Mouse (Mus musculus): Measurements from ENCODE around the gene Pygo1. TPM values are rescaled to one million over a fixed set of nuclear protein-coding genes. Genes with fewer than 3 reads are reported as not detected.

The Pygo1 gene
- polyA plus RNA-seq, 2 experiments = 0.06 to 0.09 TPM

DNA sequence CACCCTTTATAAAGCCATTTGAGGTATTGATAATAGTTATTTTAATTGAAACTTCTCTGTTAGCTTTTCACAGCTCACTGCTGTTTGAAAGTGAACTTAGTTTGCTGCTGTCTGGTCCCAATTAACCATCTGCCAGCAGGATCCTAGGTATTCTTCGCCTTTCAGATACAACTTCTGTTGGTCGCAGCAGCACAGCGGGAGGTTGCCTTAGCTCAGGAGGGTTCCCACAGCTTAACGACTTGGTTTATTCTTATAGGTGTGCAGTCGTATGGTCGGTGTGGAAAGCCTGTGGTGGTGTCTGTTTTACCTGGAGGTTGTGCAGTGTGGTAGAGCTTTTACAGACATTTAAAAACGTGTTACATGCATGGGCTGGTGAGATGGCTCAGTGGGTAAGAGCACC, 71.4 kb downstream of the Pygo1 start:
- DNase-seq (ENCODE audit: low read depth in 3 of 3, low spot score in 3 of 3) = no peak
- ATAC-seq (ENCODE audit: insufficient read depth) = no peak
- Histone ChIP-seq H3K27me3 (ENCODE audit: control insufficient read depth, insufficient read depth, low read length) (no peaks in the 10 kb centered on the region), H3K4me1 (replicated peaks; ENCODE audit: control insufficient read depth in 2 of 2, insufficient read depth in 2 of 2, low read length in 1 of 2) (no peaks in the 10 kb centered on the region), H3K9me3 (ENCODE audit: control insufficient read depth, low read length) (no peaks in the 10 kb centered on the region), H3K9ac (replicated peaks) (no peak overlapping the region), H3K4me3 (ENCODE audit: insufficient read depth in 1 of 2, low read depth in 2 of 2, low read length in 2 of 2) (no peak overlapping the region), H3K4me2 (ENCODE audit: low read depth) (no peak overlapping the region), H3K36me3 (replicated peaks; ENCODE audit: control insufficient read depth, insufficient read depth, low read depth) (no peaks in the 10 kb centered on the region), H3K27ac (no peak overlapping the region)
- TF ChIP-seq EP300 (IDR thresholded peaks at IDR 0.05; ENCODE audit: low read depth) (no peak), CTCF (IDR thresholded peaks at IDR 0.05; ENCODE audit: low read depth) (no peak)
- WGBS (ENCODE audit: insufficient replicate concordance) = 64% methylated on average over 7 of the region's 7 CpGs

GRCm38 (mm10) chr9:73000487-73000886, 75.0 kb downstream of the Pygo1 start:
- DNase-seq (ENCODE audit: low read depth in 3 of 3, low spot score in 3 of 3) (no peak), ATAC-seq (ENCODE audit: insufficient read depth) (no peak)
- Histone ChIP-seq H3K4me3 (ENCODE audit: insufficient read depth in 1 of 2, low read depth in 2 of 2, low read length in 2 of 2) (no peak overlapping the region), H3K27me3 (ENCODE audit: control insufficient read depth, insufficient read depth, low read length) (no peaks in the 10 kb centered on the region), H3K9ac (replicated peaks) (no peak overlapping the region), H3K36me3 (replicated peaks; ENCODE audit: control insufficient read depth, insufficient read depth, low read depth) (no peaks in the 10 kb centered on the region), H3K27ac (no peak overlapping the region), H3K4me1 (replicated peaks; ENCODE audit: control insufficient read depth in 2 of 2, insufficient read depth in 2 of 2, low read length in 1 of 2) (peaks cover 0 to 4% of the 10 kb centered on the region in 2 experiments; a peak in 2 of 4 replicates), H3K9me3 (ENCODE audit: control insufficient read depth, low read length) (no peaks in the 10 kb centered on the region), H3K4me2 (ENCODE audit: low read depth) (no peak overlapping the region)
- TF ChIP-seq EP300 (IDR thresholded peaks at IDR 0.05; ENCODE audit: low read depth) (no peak), CTCF (IDR thresholded peaks at IDR 0.05; ENCODE audit: low read depth) (no peak)
- WGBS (ENCODE audit: insufficient replicate concordance) = 49% methylated on average over 2 of the region's 2 CpGs

- peaks cover 0 to 4% of the 10 kb centered on the region in 2 experiments; a peak in 2 of 4 replicates for H3K4me1 ChIP-seq (replicated peaks; ENCODE audit: control insufficient read depth in 2 of 2, insufficient read depth in 2 of 2, low read length in 1 of 2)
- no peak for DNase-seq (ENCODE audit: low read depth in 3 of 3, low spot score in 3 of 3)
- H3K9me3 ChIP-seq (ENCODE audit: control insufficient read depth, low read length) = no peaks in the 10 kb centered on the region
- H3K9ac ChIP-seq (replicated peaks) = no peak overlapping the region
- no peak overlapping the region for H3K4me2 ChIP-seq (ENCODE audit: low read depth)
- H3K27me3 ChIP-seq (ENCODE audit: control insufficient read depth, insufficient read depth, low read length) = no peaks in the 10 kb centered on the region
- no peaks in the 10 kb centered on the region for H3K36me3 ChIP-seq (replicated peaks; ENCODE audit: control insufficient read depth, insufficient read depth, low read depth)
- H3K4me3 ChIP-seq (ENCODE audit: insufficient read depth in 1 of 2, low read depth in 2 of 2, low read length in 2 of 2) = no peak overlapping the region
- WGBS (ENCODE audit: insufficient replicate concordance) = 51% methylated on average over 13 of the region's 13 CpGs
- TF ChIP-seq CTCF (IDR thresholded peaks at IDR 0.05; ENCODE audit: low read depth) (no peak), EP300 (IDR thresholded peaks at IDR 0.05; ENCODE audit: low read depth) (no peak)
- H3K27ac ChIP-seq = no peak overlapping the region
- no peak for ATAC-seq (ENCODE audit: insufficient read depth)
Observed at GRCm38 (mm10) chr9:73001314-73002011, 76.0 kb downstream of the Pygo1 start.

Other genes with a start within 250 kb of the Pygo1 start
- 0.01 and 0.03 TPM in 2 replicates for gene Prtg, start 118.8 kb upstream of the Pygo1 start, polyA plus RNA-seq (2012; rRNA removed)
- gene Prtg, start 118.8 kb upstream of the Pygo1 start, polyA plus RNA-seq (2014; fragmentation: Nextera tagmentation; extraction: Ambion mirVana) = 0.03 and 0.04 TPM in 2 replicates
- gene Dyx1c1, start 33.1 kb downstream of the Pygo1 start, polyA plus RNA-seq (2012; rRNA removed) = 0.04 and 0.15 TPM in 2 replicates
- gene Dyx1c1, start 33.1 kb downstream of the Pygo1 start, polyA plus RNA-seq (2014; fragmentation: Nextera tagmentation; extraction: Ambion mirVana) = 0.11 and 0.13 TPM in 2 replicates
- gene Gm44503, start 33.2 kb downstream of the Pygo1 start, polyA plus RNA-seq (2012; rRNA removed) = not detected in 2 replicates
- gene Gm44503, start 33.2 kb downstream of the Pygo1 start, polyA plus RNA-seq (2014; fragmentation: Nextera tagmentation; extraction: Ambion mirVana) = not detected in 2 replicates
- gene Ccpg1os, start 59.7 kb downstream of the Pygo1 start, polyA plus RNA-seq (2012; rRNA removed) = 1.9 and 2.0 TPM in 2 replicates
- gene Ccpg1os, start 59.7 kb downstream of the Pygo1 start, polyA plus RNA-seq (2014; fragmentation: Nextera tagmentation; extraction: Ambion mirVana) = 2.7 and 3.0 TPM in 2 replicates
- 2.0 and 3.4 TPM in 2 replicates for gene Ccpg1, start 59.8 kb downstream of the Pygo1 start, polyA plus RNA-seq (2012; rRNA removed)
- 7.8 and 8.1 TPM in 2 replicates for gene Ccpg1, start 59.8 kb downstream of the Pygo1 start, polyA plus RNA-seq (2014; fragmentation: Nextera tagmentation; extraction: Ambion mirVana)
- 3.4 and 4.3 TPM in 2 replicates for gene Pigb, start 114.7 kb downstream of the Pygo1 start, polyA plus RNA-seq (2012; rRNA removed)
- gene Pigb, start 114.7 kb downstream of the Pygo1 start, polyA plus RNA-seq (2014; fragmentation: Nextera tagmentation; extraction: Ambion mirVana) = 5.2 and 6.7 TPM in 2 replicates
- gene Rab27a, start 119.2 kb downstream of the Pygo1 start, polyA plus RNA-seq (2012; rRNA removed) = 1.8 and 2.8 TPM in 2 replicates
- gene Rab27a, start 119.2 kb downstream of the Pygo1 start, polyA plus RNA-seq (2014; fragmentation: Nextera tagmentation; extraction: Ambion mirVana) = 1.6 and 1.7 TPM in 2 replicates
- 0.05 and 0.08 TPM in 2 replicates for gene Khdc3, start 176.2 kb downstream of the Pygo1 start, polyA plus RNA-seq (2012; rRNA removed)
- not detected in 2 replicates for gene Khdc3, start 176.2 kb downstream of the Pygo1 start, polyA plus RNA-seq (2014; fragmentation: Nextera tagmentation; extraction: Ambion mirVana)
- not detected in 2 replicates for gene Gm20509, start 176.8 kb downstream of the Pygo1 start, polyA plus RNA-seq (2012; rRNA removed)
- gene Gm20509, start 176.8 kb downstream of the Pygo1 start, polyA plus RNA-seq (2014; fragmentation: Nextera tagmentation; extraction: Ambion mirVana) = not detected in 2 replicates
- gene Rsl24d1, start 187.8 kb downstream of the Pygo1 start, polyA plus RNA-seq (2012; rRNA removed) = 22.3 and 29.7 TPM in 2 replicates
- 49.5 and 54.9 TPM in 2 replicates for gene Rsl24d1, start 187.8 kb downstream of the Pygo1 start, polyA plus RNA-seq (2014; fragmentation: Nextera tagmentation; extraction: Ambion mirVana)